Mouse (Mus musculus): Measurements from ENCODE around the gene Sox1. TPM values are rescaled to one million over a fixed set of nuclear protein-coding genes. Genes with fewer than 3 reads are reported as not detected.

The Sox1 gene
- total RNA-seq, 2 experiments from 2014 or later: not detected

DNA sequence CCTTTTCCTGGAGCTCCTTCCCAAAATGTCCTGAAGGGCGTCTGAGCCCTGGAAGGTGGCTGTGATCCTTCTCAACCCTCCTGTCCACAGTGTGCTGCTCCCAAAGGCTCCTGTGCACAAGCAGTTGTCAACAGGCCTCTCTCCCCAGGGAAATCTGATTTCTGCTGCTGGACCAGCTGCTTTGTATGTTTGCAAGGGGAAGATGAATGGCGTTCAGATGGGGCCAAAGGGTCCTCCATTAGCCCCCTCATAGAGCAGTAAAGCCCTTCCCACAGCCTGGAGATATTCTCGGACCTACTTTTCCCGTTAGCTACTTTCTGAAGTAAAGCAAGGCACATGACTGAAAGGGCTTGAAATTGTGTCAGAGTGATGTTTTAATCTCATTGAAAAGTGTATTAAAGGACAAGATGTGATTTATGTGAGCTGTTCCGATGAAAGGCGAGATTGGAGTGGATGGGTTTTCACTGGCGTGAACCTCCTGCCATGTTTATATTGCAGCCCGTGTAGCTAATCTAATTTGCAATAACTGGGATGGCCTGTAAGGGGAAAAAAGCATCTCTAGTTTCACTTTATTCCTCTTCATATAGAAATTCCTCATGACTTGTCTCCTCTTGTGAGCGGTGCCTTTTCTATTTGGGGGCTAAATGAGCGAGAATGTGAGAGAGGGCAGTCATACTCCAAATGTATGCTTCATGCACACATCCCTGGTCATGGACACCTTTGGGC is 6.5 kb upstream of the Sox1 start:
- DNase-seq (ENCODE audit: low spot score in 2 of 2): no peak

DNA sequence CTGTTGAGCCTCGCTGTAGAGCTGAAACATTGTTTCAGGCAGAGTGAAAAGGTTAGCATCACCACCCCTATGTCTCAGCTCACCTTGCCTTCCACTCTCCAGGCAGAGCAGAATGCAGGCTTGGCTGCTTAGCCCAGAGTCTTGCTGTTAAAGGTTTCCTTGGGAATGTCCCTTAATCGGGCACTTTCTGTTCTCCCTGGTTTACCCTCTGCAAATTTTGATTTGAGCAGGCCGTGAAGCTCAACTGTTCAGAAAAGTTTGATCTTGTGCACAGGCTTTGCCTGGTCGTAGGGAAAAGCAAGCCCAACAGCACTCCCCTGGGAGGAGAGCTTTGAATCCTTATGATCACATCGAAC is 6.0 kb upstream of the Sox1 start:
- DNase-seq (ENCODE audit: low spot score in 2 of 2): no peak

DNA sequence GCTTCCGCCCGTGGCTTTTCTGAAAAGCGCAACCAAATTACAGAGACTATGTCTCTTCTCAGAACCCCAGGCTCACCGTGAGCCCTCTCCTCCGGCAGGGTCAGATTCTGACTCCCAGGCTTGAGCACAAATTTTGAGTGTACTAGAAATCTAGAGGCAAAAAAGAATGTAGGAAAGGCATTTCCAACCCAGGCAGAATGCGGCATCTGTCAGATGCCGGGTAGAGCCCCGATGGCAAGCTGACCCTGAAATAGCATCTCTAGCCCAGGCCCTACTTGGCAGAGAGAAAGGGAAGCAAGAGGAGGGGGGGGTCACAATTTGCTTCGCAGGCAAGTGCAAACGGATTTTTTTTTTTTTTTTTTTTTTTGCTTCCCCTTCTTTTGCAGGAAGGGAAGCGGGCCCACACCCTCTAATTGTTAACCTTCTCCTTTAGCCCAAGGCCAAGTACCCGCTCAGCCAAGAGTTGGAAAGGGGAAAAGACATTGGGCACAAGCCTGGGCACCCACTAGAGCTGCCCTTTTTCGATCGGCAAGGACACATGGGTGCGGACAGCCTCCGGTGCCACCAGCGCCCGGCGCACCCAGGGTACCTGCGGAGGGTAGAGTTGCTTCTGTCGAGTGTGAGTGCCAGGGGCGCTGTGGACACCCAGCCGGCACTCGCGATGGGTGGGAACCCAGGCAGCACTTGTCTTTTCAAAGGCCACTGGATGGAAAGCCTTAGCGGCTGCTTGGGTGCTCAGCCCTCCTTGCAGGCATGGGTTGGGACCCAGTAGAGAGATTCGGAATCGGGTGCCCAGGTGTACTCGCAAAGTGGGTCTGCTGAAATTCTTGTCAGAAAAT is 5.1 kb upstream of the Sox1 start:
- no peak for DNase-seq (ENCODE audit: low spot score in 2 of 2)

DNA sequence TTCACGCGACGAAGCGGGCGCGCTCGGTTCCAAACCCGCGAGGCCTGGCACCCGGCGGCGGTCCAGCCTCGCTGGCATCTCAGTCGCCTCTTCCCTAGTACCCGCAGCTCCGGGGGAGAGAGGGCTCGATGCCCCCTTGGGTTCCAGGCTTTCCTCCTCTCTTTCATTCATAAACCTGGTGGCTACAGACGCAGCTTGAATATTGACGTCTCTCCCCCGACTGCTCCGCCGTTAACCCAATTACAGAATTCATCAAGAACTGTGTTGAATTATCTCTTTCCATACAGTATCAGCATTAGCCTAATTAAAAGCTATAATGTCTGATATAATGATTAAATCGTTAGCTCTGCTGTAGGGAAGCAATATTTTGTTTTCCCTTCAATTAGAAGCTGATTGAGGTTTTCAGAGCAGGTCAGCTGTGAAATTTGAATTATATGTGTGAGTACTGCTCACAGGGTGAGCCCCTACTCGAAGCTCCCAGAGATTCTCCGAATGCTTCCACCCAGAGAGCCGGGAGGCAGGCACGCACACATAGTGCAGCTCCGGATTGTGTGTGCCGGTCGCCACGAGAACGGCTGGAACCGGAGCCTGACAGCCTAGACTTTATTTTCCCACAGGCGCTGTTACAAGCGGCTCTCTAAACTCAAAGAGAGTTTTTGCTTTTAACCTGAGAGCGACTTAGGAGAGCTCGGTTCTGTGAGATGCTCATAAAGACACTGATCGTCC is 4.3 kb upstream of the Sox1 start:
- DNase-seq (ENCODE audit: low spot score in 2 of 2): no peak

DNA sequence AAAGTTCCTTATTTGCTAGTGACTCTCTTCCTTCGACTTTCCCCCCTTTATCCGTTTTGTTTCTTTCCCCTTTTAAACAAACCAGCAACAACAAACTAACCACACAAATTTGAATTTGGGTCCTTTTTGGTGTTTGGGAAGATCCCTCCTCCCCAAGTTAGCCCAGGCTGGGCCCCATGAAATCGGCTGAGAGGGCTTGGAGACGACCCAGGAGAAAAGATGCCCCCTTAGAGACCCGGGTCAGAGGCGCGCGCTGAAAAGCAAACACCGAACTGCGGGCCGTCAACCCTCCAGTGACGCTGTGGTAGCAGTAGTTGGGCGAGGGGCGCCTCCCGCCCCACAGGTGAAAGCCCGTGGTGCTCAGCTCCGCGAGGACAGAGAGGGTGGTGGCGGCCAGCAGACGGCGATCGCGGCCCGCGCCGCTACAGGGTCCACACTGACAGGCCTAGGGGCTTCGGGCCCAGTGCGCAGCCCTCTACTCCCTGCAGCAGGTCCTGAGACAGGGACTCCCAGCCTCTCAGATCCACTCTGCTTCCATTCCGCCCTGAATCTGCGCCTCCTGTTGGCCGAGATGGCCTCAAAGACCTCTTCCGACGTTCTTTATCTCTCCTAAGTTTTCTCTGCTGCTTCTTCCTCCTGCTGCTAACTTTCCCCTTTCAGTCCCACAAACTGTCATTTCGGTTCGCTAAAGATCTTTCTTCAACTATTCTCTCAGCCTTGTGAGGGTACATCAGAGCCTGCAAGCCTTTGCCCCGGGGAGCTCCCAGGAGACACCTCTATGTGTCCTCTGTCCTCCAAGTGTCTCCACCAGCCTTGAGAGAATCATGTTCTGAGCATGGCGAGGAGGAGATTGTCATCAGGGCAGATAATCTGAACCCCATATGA is 3.5 kb upstream of the Sox1 start:
- no peak for DNase-seq (ENCODE audit: low spot score in 2 of 2)

DNA sequence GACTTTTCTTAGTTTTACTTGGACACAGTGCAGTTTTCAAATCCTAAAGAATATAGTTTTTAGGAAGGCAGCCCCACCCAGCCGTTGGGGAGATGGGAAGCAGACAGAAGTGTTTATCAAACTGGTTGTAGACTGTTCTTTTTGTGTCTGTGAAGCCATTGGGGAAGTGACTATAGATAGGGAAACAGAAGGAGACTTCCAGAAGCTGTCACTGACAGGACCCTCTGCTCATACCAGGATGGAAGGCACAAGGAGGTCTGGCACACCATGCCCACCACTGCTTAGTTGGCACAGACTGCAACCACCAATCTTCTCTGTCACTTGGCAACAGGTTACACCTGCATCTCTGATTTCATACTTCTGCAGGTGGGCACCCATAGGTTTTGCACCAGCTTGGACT is 2.3 kb upstream of the Sox1 start:
- no peak for DNase-seq (ENCODE audit: low spot score in 2 of 2)

DNA sequence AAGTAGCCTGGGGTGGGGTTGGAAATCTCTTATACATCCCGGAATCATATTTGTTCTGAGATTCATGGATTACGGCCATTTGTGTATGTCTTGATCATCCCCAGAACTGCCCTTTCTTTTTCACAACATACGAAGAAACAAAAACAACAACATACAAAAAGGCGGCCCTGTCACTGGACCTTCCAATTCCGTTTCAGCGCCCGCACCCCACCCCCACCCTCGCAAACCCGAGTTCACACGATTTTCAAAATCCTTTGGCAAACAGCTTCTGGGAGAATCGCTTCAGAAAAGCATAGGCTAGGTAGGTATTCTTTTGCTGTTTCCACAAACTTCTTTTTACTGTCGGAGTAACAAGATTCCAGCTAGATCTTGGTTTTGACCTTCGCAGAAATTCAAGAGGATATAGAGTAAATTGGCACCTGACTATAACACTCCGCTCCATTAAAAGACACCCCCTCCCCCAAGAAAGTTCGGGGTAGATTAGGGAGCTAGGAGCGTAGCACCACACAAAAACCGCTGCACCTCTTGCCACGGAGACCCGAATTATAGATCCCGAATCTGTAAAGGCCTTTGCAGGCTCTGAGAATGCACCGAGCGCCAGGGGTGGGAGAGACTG is 602 bp upstream of the Sox1 start:
- no peak for DNase-seq (ENCODE audit: low spot score in 2 of 2)

DNA sequence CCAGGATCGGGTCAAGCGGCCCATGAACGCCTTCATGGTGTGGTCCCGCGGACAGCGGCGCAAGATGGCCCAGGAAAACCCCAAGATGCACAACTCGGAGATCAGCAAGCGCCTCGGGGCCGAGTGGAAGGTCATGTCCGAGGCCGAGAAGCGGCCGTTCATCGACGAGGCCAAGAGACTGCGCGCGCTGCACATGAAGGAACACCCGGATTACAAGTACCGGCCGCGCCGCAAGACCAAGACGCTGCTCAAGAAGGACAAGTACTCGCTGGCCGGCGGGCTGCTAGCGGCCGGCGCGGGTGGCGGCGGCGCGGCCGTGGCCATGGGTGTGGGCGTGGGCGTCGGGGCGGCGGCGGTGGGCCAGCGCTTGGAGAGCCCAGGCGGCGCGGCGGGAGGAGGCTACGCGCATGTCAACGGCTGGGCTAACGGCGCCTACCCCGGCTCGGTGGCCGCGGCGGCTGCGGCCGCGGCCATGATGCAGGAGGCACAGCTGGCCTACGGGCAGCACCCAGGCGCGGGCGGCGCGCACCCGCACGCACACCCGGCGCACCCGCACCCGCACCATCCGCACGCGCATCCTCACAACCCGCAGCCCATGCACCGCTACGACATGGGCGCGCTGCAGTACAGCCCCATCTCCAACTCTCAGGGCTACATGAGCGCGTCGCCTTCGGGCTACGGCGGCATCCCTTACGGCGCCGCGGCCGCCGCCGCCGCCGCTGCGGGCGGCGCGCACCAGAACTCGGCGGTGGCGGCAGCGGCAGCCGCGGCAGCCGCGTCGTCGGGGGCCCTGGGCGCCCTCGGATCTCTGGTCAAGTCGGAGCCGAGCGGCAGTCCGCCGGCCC is 1.6 kb downstream of the Sox1 start:
- DNase-seq (ENCODE audit: low spot score in 2 of 2): no peak

DNA sequence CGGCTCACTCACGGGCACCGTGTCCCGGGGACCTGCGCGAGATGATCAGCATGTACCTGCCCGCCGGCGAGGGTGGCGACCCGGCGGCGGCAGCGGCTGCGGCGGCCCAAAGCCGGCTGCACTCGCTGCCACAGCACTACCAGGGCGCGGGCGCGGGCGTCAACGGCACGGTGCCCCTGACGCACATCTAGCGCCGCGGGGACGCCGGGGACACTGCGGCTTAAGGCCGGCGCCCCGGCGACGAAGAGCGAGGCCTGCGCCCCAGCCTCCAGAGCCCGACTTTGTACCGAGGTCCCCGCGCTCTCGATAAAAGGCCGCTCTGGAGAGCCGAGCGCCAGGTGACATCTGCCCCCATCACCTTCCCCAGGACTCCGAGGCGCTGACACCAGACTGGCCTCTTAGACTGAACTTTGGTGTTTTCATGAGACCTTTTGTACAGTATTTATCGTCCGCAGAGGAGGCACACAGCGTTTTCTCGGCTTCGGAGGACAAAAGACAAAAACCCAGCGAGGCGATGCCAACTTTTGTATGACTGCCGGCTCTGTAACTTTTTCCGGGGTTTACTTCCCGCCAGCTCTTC is 2.3 kb downstream of the Sox1 start:
- DNase-seq (ENCODE audit: low spot score in 2 of 2): no peak

DNA sequence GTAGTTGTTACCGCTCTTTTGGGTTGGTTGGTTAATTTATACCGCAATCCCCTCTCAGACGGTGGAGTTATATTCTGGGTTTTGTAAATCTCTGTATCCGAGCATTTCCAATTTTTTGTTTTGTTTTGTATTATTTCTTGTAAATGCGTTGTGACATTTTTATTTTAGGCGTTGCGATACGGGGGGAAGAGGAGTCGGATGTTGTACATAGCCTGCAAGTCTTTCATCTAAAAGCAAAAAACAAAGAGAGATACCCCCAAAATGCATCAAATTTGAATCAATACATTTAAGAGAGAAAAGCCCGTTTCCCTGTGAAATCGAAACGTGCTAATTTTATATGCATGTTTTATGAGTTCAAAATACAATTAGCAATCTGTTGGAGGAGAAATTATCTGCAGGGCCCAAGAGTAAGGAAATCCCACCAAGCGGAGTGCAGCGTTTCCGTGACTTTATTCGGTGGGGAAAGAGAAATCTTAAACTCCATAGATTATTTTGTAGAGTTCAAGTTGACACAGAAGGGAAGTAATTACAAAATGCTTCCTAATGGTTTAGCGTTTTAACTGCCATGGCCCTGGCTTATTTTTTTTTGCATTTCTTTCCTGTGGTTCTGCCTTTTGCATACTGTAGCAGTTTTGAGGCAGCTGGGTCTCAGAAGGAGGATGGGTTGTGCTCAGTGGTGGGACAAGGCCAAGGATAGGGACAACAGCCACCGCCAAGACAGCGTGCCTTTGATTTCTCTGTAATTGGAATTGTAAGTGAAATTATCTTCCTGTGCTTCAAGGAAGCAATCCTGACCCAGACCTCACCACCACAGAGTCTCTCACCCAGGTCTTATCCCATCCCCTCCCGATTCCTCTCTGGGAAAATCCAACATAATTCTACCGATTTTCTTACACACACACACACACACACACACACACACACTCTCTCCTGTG is 3.2 kb downstream of the Sox1 start:
- DNase-seq (ENCODE audit: low spot score in 2 of 2): no peak

DNA sequence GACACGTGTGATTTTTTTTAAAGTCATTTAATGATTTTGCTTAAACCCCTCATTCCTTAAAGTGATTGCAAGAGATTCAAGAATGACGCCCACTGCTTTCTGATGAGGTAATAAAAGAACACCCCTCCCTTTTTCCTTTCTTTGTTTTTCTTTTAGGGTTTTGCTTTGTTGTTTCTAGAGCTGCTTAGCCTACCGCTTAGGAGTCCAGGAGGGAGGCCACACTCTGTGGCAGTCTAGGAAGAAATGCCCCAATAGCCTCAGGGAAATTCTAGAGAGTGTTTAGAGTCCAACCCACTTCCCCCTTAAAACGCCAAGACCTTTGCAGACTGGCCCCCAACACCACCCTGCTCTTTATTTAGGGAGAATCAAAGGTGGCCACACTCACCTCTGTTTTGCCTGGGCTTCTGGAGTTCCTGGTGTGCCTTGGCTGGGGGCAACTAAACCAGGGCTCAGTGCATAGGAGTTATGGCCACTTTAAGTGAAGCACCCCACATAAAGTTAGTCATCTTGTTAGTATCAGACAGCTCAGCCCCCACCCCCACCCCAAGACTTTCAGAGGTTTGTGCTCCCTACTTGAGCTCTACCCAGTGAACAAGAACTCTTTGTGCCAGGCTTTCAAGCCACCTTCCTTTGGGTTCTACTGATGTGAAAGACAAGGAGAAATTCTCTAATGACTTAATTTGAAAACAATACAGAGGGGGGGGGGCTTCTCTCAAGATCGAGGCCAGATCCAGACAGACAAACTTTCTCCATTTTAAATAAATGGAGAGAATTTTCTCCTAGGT is 4.5 kb downstream of the Sox1 start:
- DNase-seq (ENCODE audit: low spot score in 2 of 2): no peak

DNA sequence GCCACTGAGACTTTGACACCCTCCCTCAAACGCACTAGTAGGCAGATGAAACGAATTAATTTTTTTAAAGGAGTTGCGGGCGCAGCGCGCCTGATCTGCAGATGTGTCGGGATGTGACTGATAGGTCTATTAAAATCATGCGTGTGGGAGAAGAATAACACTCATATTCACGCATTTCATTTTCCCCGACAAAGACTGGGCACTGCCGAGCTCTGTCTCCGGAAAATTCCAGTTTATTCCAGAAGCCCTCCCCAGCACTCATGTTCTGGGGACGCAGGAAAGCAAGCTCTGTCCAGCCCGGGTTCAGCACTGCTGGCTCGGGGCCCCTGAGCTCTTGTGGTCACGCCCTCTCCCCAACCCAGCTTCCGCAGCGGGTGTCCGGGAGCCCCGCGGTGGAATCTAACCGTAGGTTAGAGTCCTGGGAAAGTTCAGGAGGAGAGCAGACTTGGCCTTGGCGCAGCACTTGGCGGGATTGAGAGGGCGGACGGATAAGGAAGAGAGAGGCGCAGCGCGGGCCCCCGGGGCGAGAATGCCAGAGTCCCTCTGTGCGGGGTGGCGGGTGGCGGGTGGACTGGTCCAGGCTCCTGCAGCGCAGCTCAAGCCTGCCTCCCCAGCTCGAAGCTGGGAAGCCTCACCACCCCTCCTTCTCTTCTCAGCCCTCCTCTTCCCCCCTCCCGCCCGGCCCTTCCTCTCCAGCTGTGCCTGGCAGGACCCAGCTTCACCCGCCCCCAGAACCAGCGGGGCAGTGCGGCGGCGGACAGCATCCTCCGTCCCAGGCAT is 5.7 kb downstream of the Sox1 start:
- no peak for DNase-seq (ENCODE audit: low spot score in 2 of 2)

DNA sequence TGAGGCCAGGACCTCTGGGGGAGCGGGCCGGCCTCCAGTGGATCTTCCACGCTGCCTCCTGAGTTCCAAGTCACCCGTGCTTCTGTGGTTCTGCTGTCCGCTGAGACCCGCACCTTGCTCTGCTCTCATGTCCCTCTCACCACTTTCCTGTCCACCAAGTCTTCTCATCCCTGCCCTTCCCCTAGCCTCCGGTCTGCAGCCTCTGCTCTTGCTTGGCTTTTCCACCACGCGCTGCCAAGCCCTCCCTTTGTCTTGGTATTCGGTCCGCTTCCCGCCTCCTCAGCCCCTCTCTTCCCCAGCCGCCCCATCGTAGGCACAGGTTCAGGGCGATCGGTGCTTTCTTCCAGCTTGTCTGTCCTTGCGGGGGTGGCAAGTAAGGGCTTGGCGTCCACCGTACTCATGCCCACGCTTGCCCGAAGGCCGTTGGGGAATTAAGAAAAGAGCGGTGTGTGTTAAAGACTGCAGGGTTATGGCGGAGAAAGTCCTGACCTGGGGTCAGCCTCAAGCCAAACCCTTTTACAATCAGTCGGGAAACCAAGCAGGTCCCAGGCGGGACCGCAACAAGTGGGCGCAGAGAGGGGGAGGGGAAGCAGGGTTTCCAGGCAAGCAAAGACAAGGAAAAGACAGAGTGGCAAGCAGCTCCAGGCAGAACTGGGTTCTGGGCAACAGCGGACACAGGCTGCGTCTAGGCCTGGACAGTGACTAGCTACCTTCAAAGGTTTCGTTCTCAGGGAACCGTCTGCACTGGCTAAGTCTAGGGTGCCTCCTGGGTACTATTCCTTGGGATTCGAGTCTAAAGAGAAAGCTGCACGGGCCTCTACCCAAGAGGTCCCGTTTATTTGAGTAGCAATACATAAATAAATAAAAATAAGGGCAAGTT is 6.5 kb downstream of the Sox1 start:
- DNase-seq (ENCODE audit: low spot score in 2 of 2): no peak

DNA sequence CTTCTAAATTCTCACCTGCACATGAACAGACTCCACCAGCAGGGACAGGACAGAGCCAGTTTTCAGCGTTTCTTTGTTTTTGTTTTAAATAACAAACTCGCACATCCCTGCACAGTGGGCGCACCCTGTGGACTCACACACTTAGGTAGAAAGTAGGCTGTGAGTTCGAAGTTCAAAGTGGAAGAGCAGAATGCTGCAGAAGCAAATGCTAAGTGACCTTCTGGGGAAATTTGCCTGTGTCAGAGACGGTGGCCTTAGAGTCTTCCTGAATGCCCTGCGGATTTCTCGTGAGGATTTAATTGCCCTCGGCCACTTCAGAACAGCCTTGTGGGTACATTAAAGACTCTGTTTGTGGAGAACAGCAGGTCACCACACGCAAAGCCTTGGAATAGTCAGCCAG is 7.6 kb downstream of the Sox1 start:
- no peak for DNase-seq (ENCODE audit: low spot score in 2 of 2)

DNA sequence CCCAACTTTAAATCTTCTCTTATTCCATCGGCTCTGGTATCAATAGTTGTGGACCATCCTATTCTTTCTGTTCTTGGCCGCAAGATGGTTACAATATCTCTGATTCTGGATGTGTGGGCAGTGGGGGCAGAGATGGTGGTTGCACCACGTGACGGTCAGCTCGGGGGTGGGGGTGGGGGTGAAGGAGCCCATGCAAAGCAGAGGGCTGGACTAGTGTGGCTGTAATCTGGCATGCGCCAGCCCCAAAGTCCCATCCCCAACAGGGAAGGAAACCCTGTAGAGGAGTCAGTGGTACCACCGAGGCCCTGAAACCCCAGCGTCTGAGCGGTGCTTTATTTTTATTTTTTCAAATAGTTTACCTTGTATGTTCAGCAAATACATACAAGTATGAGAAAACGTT is 12.9 kb downstream of the Sox1 start:
- no peak for DNase-seq (ENCODE audit: low spot score in 2 of 2)

DNA sequence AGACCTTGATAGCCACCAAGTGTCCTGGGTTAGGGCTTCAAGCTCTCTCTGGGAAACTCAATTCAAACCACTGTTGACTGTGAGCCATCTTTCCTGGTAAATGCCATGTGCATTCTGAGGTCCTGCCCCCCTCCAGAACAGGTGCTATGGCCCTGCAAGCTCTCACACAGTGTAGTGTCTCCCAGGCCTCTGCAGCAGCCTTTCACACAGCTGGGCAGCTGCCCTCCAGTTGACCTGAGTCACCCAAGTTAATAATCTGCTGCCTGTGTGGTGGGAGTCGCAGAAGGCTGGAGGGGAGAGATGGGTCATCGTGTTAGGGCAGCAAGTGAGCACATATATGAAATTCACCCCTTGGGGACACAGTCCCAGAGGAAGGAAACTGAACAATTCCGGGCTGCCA is 14.9 kb downstream of the Sox1 start:
- no peak for DNase-seq (ENCODE audit: low spot score in 2 of 2)

All from adrenal gland, adult 18-20 months (tissue).